Mouse (Mus musculus) cortical plate, adult 2 months (tissue): ENCODE measurements around the gene Khdc4. TPM values are rescaled to one million over a fixed set of nuclear protein-coding genes. Genes with fewer than 3 reads are reported as not detected.

Source experiments
- H3K27ac ChIP-seq: fragments of 200-500 bp; 2 replicates; pipeline ENCODE4 v1.5.1; 2012; ENCODE audit warnings: low read length, control low read depth, inconsistent platforms; ENCODE audit not compliant: insufficient read depth
- H3K4me1 ChIP-seq: fragments of 200-500 bp; 2 replicates; pipeline ENCODE4 v1.6.1; 2011; ENCODE audit warnings: low read length; ENCODE audit not compliant: control insufficient read depth, insufficient read depth
- H3K4me3 ChIP-seq: fragments of 200-500 bp; 2 replicates; pipeline ENCODE4 v1.5.1; 2011; ENCODE audit warnings: mild to moderate bottlenecking, low read length, control low read depth; ENCODE audit not compliant: insufficient read depth
- CTCF ChIP-seq: fragments of 200-500 bp; IDR thresholded peaks from 2 replicates; pipeline ENCODE4 v1.5.1; 2011; ENCODE audit warnings: mild to moderate bottlenecking, control low read depth, low read length; ENCODE audit not compliant: insufficient read depth; ENCODE audit errors: extremely low read depth
- POLR2A ChIP-seq: fragments of 200-500 bp; IDR thresholded peaks from 2 replicates; pipeline ENCODE4 v1.6.1; 2011; ENCODE audit warnings: mild to moderate bottlenecking, low read length, control low read depth; ENCODE audit not compliant: insufficient read depth; ENCODE audit errors: extremely low read depth
- polyA plus RNA-seq: library from polyadenylated mRNA; depleted of rRNA; stranded (reverse); fragments of >200 nt; gene quantifications from 2 replicates; pipeline ENCODE4 v1.2.3, GENCODE M21; 2012

The Khdc4 gene
- polyA plus RNA-seq, 1 experiment = 70.5 TPM

DNA sequence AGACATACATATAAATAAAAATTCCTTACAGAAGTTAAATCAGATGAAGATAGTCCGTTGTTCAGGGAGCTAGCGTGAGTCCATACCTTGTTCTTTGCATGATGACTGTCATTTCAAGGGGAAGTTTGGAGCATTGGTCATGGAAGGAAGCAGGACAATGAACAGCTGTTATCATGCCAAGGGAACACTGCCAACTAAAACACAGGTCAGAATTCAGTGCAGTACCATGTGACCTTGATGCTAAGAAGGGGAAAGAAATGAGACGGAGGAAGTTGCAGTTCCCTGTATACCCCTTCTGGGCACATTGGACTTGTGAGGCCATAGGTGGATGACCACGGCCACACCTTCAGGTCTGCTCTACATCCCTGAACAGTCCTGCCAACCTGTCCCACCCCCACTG, 31.0 kb upstream of the Khdc4 start:
- TF ChIP-seq CTCF = no peak
- no peak for TF ChIP-seq POLR2A
- H3K4me3 ChIP-seq = no peak overlapping the region

GRCm38 (mm10) chr3:88655619-88656018, 30.0 kb upstream of the Khdc4 start:
- Histone ChIP-seq H3K4me3 (no peak overlapping the region), H3K4me1 (no peaks in the 10 kb centered on the region; the same call in 1 of the 2 replicates), H3K27ac (no peak overlapping the region)
- TF ChIP-seq POLR2A = no peak
- no peak for TF ChIP-seq CTCF

More for the DNA sequence above, 31.0 kb upstream of the Khdc4 start:
- no peak overlapping the region for H3K27ac ChIP-seq
- no peaks in the 10 kb centered on the region; the same call in 1 of the 2 replicates for H3K4me1 ChIP-seq

DNA sequence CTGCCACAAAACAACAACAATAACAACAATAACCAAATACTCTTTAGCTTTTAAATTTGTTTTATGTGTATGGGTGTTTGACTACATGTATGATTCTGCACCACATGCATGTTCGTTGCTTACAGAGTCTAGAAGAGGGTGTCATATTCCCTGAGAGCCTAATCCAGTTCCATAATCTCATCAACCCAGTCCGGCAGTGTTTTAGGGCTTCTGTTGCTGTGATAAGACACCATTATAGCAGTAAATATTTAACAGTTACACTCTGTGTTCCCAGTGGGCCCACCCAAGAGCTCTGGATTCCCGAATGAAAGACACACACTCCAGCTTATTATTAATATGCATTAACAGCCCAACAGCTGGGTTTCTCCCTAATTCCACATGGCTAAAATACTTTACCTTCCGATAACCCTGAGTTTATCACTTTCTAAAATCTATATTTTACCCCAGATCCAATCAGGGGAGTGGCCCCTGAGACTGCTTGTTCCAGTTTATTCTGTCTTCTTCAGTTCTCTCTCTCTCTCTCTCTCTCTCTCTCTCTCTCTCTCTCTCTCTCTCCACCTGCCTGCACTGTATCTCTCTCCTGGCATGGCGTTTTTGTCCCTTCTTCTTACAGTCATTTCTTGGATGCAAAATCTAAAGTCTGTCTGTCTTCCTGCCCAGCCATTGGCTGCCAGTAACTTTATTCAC, 27.0 kb upstream of the Khdc4 start:
- Histone ChIP-seq H3K27ac (no peak overlapping the region), H3K4me3 (no peak overlapping the region), H3K4me1 (no peaks in the 10 kb centered on the region)
- TF ChIP-seq CTCF (no peak), POLR2A (no peak)

DNA sequence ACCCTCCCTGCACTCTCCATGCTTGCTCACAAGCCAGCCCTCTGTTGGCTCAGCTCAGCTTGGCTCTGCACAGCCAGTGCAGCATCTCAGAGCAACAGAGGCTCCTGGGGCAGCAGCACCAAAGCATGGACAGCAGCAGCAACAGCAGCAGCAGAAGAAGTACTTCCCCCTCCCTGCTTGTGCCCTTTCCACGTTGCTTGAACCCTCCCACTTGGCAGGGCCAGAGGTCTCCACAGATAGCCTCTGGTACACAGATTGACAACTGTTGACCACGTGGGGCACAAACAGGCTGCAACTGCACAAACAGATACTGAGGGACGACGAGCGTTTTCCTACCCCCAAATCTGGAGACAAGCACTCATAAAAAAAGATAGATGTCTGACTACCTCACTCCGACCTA, 25.8 kb upstream of the Khdc4 start:
- TF ChIP-seq CTCF (no peak), POLR2A (no peak)
- Histone ChIP-seq H3K4me3 (no peak overlapping the region), H3K4me1 (no peaks in the 10 kb centered on the region), H3K27ac (no peak overlapping the region)

DNA sequence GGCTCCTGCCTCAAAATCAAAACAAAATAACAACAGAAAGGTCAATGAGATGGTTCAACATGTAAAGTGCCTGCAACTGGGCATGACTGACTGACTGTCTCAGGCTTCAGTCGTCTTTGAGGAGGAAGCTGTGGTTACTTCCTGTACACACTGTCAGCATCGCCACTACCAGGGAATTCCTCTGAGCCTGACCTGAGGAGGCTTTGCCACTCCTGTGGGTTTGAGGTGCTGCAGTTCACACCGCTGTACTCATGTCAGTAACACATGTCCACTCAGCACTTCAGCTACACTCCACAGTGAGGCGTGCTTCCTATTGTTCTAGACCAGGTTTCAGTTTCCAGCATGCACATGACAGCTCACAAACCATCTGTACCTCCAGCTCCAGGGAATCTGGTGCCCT, 21.5 kb upstream of the Khdc4 start:
- no peak overlapping the region for H3K4me3 ChIP-seq
- no peak for TF ChIP-seq POLR2A
- no peak for TF ChIP-seq CTCF
- H3K27ac ChIP-seq = no peak overlapping the region
- H3K4me1 ChIP-seq = no peaks in the 10 kb centered on the region

DNA sequence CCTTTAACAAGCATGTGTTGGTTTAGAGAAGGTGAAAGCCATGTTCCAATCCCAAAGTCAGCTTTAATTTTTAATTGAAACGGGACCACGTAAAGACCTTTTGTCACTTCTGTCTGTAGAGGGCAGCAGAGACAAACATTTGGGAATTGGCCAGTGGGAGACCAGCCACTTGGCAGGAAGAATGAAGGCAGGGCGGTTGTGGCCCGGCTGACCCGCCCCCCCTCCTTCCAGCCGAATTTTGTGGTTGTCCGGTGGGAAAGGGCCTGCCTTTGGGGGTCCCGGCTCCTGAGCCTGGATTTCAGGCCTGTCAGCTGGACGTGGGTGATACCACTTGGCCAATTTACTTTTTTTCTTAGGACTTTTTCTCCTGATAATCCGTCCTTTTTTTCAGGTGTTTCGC, 8.2 kb upstream of the Khdc4 start:
- no peak overlapping the region for H3K4me3 ChIP-seq
- H3K4me1 ChIP-seq = no peaks in the 10 kb centered on the region
- H3K27ac ChIP-seq = no peak overlapping the region
- TF ChIP-seq CTCF = peak; percentile 68
- no peak for TF ChIP-seq POLR2A

DNA sequence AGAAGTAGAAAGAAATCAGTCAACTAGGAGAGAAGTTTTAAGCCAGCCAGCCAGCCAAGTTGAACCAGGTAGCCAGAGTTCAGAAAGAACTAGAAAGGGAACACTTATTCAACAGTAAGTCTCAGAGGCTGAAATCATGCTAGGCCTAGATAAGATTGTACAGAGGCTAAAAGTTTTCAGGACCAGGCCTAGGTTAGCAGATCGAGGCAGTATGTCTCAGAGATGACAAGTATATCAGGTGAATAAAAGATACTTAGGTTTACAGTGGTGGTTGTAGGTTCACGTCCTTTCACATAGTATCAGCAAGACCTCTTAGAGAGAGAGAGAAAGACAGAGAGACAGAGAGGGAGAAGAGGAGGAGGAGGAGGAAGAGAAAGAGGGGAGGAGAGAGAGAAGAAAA, 1.8 kb upstream of the Khdc4 start:
- peaks cover 6% of the 10 kb centered on the region; the same call in 1 of the 2 replicates for H3K4me1 ChIP-seq
- H3K27ac ChIP-seq = no peak overlapping the region
- no peak overlapping the region for H3K4me3 ChIP-seq
- TF ChIP-seq POLR2A = no peak
- TF ChIP-seq CTCF = no peak

DNA sequence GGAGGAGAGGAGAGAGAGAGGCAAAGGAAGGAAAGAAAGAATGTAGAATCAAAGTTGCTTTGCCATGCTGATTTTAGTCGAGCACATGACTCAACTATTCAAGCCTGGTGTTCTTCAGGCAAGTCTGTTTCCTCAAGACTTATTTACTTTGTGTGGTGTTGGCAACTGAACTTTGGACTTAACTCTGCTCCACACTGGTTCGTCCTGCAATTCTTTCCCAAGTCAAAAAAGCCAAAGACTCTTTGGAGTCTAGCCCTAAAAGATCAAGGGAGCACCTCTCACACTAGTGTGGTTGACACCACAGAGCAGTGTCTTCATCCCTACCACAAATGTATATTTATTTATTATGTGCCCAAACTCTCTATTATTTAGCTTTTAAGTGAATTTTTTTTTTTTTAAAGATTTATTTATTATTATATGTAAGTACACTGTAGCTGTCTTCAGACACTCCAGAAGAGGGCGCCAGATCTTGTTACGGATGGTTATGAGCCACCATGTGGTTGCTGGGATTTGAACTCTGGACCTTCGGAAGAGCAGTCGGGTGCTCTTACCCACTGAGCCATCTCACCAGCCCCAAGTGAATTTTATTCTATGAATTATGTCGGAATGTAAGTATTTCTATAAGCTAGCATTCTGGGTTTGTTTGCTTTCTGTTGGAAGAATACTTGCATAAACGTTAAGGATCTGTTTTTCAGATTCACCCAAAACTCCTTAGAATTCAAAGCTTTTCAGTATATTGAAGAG, 1.2 kb upstream of the Khdc4 start:
- TF ChIP-seq POLR2A (no peak), CTCF (no peak)
- peaks cover 6% of the 10 kb centered on the region; the same call in 1 of the 2 replicates for H3K4me1 ChIP-seq
- no peak overlapping the region for H3K4me3 ChIP-seq
- no peak overlapping the region for H3K27ac ChIP-seq

GRCm38 (mm10) chr3:88685958-88686451, 402 bp downstream of the Khdc4 start:
- Histone ChIP-seq H3K4me3 (peak overlapping the region; percentile 88), H3K27ac (peak overlapping the region; percentile 82), H3K4me1 (peaks cover 6% of the 10 kb centered on the region; the same call in 1 of the 2 replicates)
- TF ChIP-seq POLR2A = no peak
- TF ChIP-seq CTCF = no peak
